Mouse (Mus musculus) thymus, postnatal 0 days (tissue): ENCODE measurements around the gene Calm3. TPM values are rescaled to one million over a fixed set of nuclear protein-coding genes. Genes with fewer than 3 reads are reported as not detected.

Experiments used
- DNase-seq: peaks from one replicate; pipeline ENCODE4 v3.0.0-alpha.2; 2015; ENCODE audit warnings: low spot score
- polyA plus RNA-seq: library from polyadenylated mRNA; unstranded; fragments of >200 nt; fragmentation: Nextera tagmentation; extraction: Ambion mirVana; gene quantifications from 2 replicates; pipeline ENCODE4 v1.2.1, GENCODE M21; 2015

Gene Calm3
- polyA plus RNA-seq, 1 experiment from 2014 or later = 201 TPM

GRCm38 (mm10) chr7:16942861-16943260 lies 18.9 kb upstream of the Calm3 start:
- DNase-seq = no peak

DNA sequence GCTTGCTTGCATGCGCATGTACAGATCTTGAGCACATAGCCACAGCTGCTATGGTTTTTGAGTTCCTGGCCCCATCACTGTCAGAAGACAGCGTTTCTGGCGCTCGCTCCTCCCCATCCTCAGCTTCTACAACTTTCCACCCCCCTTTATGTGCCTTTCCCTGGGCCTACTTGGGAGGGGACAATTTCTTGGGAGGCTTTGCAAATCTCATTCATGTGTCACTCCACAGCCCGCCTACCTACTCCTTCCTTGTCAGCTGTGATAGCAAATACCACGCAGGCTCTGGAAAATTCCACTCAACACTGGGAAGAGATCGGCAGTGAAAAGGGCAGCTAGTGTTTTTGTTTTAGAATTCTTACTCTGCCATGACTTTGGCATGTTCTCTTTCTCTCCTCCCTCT lies 16.4 kb upstream of the Calm3 start:
- DNase-seq = no peak

DNA sequence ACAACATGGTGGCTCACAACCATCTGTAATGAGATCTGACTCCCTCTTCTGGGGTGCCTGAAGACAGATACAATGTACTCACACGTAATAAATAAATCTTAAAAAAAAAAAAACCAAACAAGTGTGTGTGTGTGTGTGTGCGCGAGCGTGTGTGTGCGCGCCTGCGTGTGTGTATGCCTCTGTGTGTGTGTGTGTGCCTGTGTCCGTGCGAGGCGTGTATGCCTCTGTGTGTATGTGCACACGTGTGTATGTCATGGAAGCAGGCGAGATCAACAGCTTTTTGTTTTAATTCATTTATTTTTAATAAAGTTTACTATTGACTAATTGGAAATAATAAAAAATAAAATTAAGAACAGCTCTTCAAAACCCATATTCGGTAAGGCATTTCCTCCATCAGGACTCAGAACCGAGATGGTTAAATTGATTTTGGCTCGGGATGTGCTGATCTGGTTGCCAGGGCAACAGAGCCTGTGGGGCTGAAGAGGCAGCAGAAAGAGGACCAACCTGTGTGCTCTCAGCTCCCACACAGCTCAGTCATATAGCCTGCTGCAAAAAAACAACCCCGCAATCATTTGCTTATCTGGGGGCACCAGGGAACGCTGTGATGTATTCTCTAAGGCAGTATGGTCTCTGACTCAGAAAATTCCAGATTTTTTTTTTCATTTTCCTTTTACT lies 14.3 kb upstream of the Calm3 start:
- DNase-seq = no peak

- DNase-seq = no peak
Measured at GRCm38 (mm10) chr7:16937312-16937711, 13.4 kb upstream of the Calm3 start.

- DNase-seq = peak; percentile 71
Measured at GRCm38 (mm10) chr7:16932704-16933577, 9.0 kb upstream of the Calm3 start.

GRCm38 (mm10) chr7:16931968-16932627 lies 8.2 kb upstream of the Calm3 start:
- peak; percentile 87 for DNase-seq

GRCm38 (mm10) chr7:16930850-16931249 lies 6.9 kb upstream of the Calm3 start:
- DNase-seq = peak; percentile 75

- DNase-seq = no peak
Measured at GRCm38 (mm10) chr7:16928341-16928740, 4.4 kb upstream of the Calm3 start.

- DNase-seq = no peak
Measured at GRCm38 (mm10) chr7:16923283-16924036, 454 bp downstream of the Calm3 start.

GRCm38 (mm10) chr7:16922360-16922973 lies 1.4 kb downstream of the Calm3 start:
- peak; percentile 28 for DNase-seq

- DNase-seq = no peak
Measured at GRCm38 (mm10) chr7:16921881-16922335, 2.0 kb downstream of the Calm3 start.

DNA sequence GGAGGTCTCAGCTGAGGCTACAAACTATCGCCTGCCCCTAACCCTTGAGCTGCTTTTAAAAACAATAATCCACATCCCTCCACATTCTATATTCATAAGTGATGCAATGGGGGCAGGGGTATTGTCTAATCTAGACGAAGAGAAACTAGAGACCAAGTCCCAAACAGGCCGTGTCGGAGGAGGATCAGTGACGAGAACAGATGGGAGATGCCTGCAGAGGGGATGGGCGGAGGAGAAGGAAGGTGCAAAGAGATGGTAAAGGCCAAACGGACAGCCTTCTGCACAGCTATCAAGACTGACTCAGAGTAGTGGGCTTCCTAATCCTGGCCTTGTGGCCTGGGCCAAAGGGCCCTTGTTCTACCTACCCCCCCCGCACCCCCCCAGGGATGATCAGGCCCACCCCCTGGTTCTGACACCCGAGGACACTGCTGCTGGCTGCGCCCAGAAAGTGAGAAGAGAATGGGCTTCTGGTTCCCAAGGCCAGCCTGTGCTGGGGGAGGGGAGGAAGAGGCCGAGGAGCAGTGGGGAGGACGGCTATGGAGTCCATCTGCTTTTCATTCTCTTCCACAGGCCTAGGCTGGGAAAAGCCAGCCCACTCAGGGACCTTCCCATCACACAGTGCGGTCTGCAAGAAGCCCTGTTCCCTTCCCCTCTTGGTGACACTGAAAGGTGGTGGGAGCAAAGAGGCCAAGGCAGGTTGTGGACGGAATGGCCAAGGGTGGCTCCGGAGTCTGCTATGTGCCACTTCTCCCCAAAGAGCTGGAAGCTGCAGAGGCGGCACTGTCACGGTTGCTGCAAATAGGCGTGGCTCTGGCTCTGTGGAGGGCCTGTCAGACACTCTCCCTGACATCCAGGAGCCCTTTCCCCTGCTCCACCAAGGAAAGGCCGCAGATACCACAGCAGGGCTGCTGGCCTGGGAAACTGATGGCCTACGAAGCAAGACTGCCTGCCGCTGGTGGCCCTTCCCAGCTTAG lies 2.8 kb downstream of the Calm3 start:
- DNase-seq = no peak

- DNase-seq = no peak
Measured at GRCm38 (mm10) chr7:16920150-16920579, 3.7 kb downstream of the Calm3 start.

DNA sequence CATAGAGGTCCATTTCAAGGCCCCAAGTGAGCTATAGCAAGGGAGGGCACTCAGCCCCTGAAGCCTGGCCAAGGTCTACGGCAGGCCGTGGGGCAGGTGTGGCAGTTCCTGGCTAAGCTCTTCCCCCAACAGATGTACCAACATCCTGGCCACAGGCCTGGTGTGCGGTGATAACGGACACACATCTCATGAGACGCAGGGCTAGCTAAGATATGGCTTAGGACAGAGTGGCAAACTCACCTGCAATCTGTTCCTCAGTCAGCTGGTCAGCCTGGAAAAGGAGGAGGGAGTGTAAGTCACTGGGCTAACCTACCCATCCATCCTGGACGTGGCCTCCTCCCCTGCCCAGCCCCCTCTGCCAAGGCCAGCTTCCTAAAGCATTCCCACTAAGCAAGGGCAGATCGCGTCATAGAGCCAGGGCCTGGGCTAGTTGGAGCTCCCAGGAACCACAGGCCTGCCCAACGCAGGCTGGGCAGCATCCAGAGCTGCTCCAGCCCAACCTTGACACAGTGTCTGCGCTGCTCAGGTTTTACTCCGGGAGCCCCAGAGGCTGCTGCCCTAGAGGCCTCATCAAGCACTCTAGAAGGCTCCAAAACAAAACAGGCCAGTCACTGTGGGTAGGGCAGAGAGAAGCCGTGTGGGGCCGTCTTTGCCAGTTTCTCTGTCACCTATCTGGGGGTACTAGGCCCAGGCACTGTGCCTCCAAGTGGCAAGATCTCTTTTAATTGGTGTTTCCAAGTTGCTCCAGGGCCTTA lies 4.3 kb downstream of the Calm3 start:
- DNase-seq = no peak

DNA sequence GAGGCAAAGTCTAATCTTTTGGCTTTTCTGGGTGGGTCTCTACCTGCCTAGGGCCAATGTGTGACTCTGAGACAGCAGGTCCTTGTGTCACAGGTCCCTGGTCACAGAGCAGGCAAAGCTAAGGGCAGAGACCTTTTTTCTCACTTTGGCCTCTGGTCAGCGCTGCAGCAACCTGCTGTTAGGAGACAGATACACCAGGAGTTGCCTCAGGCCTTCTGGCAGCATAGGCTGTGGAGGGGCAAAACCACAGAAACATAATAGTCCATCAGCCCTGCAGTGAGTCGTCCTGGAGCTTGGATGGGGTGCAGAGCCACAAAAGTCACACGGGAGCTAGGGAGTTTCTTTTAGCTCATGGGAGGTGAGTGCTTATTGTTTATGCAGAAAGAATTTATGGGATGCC lies 5.2 kb downstream of the Calm3 start:
- DNase-seq = no peak

GRCm38 (mm10) chr7:16918014-16918413 lies 5.9 kb downstream of the Calm3 start:
- DNase-seq = no peak

- no peak for DNase-seq
Measured at GRCm38 (mm10) chr7:16917447-16917846, 6.5 kb downstream of the Calm3 start.

- no peak for DNase-seq
Measured at GRCm38 (mm10) chr7:16916342-16917265, 7.3 kb downstream of the Calm3 start.
